Mouse (Mus musculus): ENCODE measurements at regions not wholly inside any gene's neighbourhood (a gene's known extent, or its start where the extent isn't known, plus 50 kb on each side); places are given as distances from the start of the nearest gene placed in this dataset.

DNA sequence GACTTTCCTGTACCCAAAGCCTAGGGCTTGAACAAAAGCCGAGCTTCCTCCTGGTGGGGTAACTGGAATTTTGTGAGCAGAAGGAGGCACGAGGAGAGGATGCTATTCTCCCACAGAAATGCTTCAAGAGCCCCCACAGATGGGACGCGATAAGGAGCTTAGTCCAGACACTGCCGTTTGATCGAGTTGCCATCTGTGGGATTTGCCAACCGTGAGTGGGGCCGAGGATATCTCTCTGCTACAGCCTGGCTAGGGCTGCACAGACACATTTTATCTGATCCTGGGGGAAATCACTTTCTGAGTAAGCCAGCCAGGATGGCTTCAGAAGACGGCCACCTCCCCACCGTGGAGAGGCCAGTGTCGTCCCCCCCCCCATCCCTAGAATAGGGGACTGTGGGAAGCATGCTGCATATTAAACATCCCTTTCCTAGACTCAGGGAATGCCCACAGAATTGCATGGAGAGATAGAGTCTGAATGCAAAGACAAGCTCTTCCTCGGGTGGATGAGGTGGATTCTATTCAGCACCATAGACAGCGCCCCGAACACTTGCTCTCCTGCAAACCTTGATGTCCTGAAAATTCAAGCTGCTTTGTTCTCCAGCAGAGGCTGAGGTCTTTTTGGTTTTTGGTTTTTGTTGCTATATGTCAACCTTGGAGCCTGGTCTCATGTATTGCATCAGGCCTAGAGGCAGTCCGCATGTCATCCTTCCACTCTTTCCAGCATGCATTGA is 611.6 kb upstream of the Fam19a5 start:
- no peak for ATAC-seq (ENCODE audit: insufficient read depth)
- WGBS, result 52% methylated on average over 15 of the region's 15 CpGs
- H3K4me2 ChIP-seq, result no peak overlapping the region
- H3K27me3 ChIP-seq (ENCODE audit: insufficient read depth, low read length), result no peaks in the 10 kb centered on the region
- H3K4me3 ChIP-seq (ENCODE audit: low read depth, low read length), result no peak overlapping the region
- no peak for TF ChIP-seq CTCF (IDR thresholded peaks at IDR 0.05; ENCODE audit: low read depth)
- no peak overlapping the region for H3K9ac ChIP-seq
- no peaks in the 10 kb centered on the region for H3K9me3 ChIP-seq (ENCODE audit: low read depth, low read length)
- no peaks in the 10 kb centered on the region for H3K36me3 ChIP-seq (ENCODE audit: insufficient read depth)
- DNase-seq, result peak; percentile 78
- no peaks in the 10 kb centered on the region for H3K4me1 ChIP-seq (ENCODE audit: insufficient read depth)
- H3K27ac ChIP-seq (ENCODE audit: low read depth), result no peak overlapping the region

DNA sequence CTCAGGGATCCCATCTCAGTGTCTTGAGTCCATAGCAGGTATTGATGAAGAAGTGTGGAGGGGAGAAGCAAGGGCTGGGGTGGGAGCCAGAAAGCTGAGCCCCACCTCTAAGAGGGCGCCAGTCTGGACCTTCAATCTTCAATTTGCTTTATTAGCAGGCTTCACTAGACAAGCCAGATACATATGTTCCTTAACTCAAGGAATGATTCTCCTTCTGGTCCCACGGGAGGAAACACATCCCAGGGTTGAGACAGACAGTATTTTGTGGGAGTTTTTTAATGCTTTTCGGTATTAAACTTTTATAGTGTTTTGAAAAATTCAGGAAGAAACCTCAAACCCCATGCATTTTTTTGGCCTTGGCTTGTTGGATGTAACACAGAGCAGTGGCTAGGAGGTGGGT is 606.7 kb upstream of the Fam19a5 start:
- H3K9me3 ChIP-seq (ENCODE audit: low read depth, low read length), result no peaks in the 10 kb centered on the region
- WGBS, result 79% methylated on average over 3 of the region's 3 CpGs

DNA sequence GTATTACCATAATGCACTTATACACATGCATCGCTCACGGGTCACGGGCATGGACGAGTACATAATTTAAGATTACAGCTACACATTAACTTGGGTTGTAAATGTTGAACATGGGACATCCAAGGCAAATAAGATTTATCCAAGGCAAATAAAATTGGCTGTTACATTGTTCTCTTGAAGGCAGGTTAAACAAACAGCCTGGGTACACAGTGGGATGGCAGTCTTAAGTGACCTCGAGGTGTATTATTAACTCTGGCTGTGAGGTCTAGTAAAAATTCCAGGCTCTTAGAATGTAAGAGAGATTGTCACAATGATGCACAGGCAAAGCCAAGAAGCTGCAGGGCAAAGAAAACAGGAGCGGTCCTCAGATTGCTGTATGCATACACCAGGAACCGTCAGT is 599.6 kb upstream of the Fam19a5 start:
- Histone ChIP-seq H3K4me1 (ENCODE audit: insufficient read depth) (no peaks in the 10 kb centered on the region), H3K4me2 (no peak overlapping the region), H3K9me3 (ENCODE audit: low read depth, low read length) (no peaks in the 10 kb centered on the region), H3K36me3 (ENCODE audit: insufficient read depth) (no peaks in the 10 kb centered on the region), H3K9ac (no peak overlapping the region), H3K27me3 (ENCODE audit: insufficient read depth, low read length) (no peaks in the 10 kb centered on the region), H3K27ac (ENCODE audit: low read depth) (no peak overlapping the region), H3K4me3 (ENCODE audit: low read depth, low read length) (no peak overlapping the region)
- TF ChIP-seq CTCF (IDR thresholded peaks at IDR 0.05; ENCODE audit: low read depth), result no peak
- ATAC-seq (ENCODE audit: insufficient read depth) (no peak), DNase-seq (no peak)
- WGBS, result 62% methylated on average over 7 of the region's 7 CpGs

More for the DNA sequence above, 606.7 kb upstream of the Fam19a5 start:
- no peaks in the 10 kb centered on the region for H3K4me1 ChIP-seq (ENCODE audit: insufficient read depth)
- no peak for DNase-seq
- no peak for TF ChIP-seq CTCF (IDR thresholded peaks at IDR 0.05; ENCODE audit: low read depth)
- no peak overlapping the region for H3K9ac ChIP-seq
- no peak overlapping the region for H3K4me3 ChIP-seq (ENCODE audit: low read depth, low read length)
- H3K27ac ChIP-seq (ENCODE audit: low read depth), result no peak overlapping the region
- no peaks in the 10 kb centered on the region for H3K36me3 ChIP-seq (ENCODE audit: insufficient read depth)
- no peak overlapping the region for H3K4me2 ChIP-seq
- ATAC-seq (ENCODE audit: insufficient read depth), result no peak
- no peaks in the 10 kb centered on the region for H3K27me3 ChIP-seq (ENCODE audit: insufficient read depth, low read length)

DNA sequence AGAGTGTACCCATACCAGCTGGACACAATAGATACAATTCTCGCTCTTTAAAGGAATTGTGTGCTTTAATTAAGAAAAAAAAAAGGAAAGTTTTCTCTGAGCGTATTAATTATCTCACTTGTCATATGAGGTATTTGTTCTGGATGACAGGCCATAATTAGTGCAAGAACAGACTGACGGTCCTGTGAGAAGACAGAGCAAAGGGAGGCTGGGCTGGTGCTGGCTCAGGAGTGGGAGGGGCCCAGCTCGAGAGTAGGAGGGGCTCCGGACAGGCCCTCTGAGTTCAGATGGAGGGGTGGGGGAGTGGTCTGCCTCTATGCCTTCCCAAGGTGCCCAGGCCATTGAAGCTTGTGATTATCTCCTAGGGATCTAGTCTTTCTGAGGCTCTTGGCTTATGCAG is 591.5 kb upstream of the Fam19a5 start:
- ATAC-seq (ENCODE audit: insufficient read depth) (no peak), DNase-seq (no peak)
- Histone ChIP-seq H3K27me3 (ENCODE audit: insufficient read depth, low read length) (no peaks in the 10 kb centered on the region), H3K36me3 (ENCODE audit: insufficient read depth) (no peaks in the 10 kb centered on the region), H3K4me1 (ENCODE audit: insufficient read depth) (no peaks in the 10 kb centered on the region), H3K4me3 (ENCODE audit: low read depth, low read length) (no peak overlapping the region), H3K9me3 (ENCODE audit: low read depth, low read length) (no peaks in the 10 kb centered on the region), H3K9ac (no peak overlapping the region), H3K4me2 (no peak overlapping the region), H3K27ac (ENCODE audit: low read depth) (no peak overlapping the region)
- TF ChIP-seq CTCF (IDR thresholded peaks at IDR 0.05; ENCODE audit: low read depth), result no peak
- 55% methylated on average over 5 of the region's 5 CpGs for WGBS

DNA sequence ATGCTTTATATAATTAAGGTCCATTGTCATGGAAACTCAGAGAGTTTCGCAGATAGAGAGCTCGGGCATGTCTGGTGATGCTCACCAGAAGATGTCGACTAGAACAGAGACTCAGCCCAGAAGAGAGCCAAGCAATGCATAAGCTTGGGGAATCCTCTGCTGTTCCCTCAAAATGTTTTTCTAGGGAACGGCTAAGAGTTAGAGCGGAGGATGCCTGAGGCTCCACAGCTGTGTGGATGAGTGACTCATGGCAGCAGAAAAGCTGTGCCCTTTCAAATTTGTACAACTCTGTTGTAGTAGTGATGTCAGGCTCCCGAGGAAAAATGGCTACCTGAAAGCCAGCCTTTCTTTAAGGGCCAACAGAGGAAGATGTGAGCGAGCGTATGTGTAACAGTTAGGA is 586.2 kb upstream of the Fam19a5 start:
- no peak for ATAC-seq (ENCODE audit: insufficient read depth)
- no peak overlapping the region for H3K4me3 ChIP-seq (ENCODE audit: low read depth, low read length)
- no peaks in the 10 kb centered on the region for H3K4me1 ChIP-seq (ENCODE audit: insufficient read depth)
- H3K9me3 ChIP-seq (ENCODE audit: low read depth, low read length), result no peaks in the 10 kb centered on the region
- no peak for DNase-seq
- no peak for TF ChIP-seq CTCF (IDR thresholded peaks at IDR 0.05; ENCODE audit: low read depth)
- H3K9ac ChIP-seq, result no peak overlapping the region
- H3K27ac ChIP-seq (ENCODE audit: low read depth), result no peak overlapping the region
- H3K36me3 ChIP-seq (ENCODE audit: insufficient read depth), result no peaks in the 10 kb centered on the region
- H3K4me2 ChIP-seq, result no peak overlapping the region
- 78% methylated on average over 8 of the region's 8 CpGs for WGBS
- H3K27me3 ChIP-seq (ENCODE audit: insufficient read depth, low read length), result no peaks in the 10 kb centered on the region

DNA sequence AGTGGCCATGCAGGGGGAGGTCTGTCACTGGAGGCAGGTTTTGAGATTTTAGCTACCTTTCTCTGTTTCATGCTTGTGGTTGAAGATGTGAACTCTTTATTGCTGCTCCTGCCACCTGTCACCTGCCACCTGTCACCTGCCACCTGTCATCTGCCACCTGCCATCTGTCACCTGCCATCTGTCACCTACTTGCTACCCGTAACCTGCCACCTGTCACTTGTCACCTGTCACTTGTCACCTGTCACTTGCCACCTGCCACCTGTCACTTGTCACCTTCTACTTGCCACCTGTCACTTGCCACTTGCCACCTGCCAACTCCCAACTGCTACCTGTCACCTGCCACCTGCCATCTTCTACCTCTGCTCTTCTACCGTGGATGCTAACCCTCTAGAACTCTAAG is 581.2 kb upstream of the Fam19a5 start:
- Histone ChIP-seq H3K27me3 (ENCODE audit: insufficient read depth, low read length) (no peaks in the 10 kb centered on the region), H3K36me3 (ENCODE audit: insufficient read depth) (no peaks in the 10 kb centered on the region), H3K4me2 (no peak overlapping the region), H3K27ac (ENCODE audit: low read depth) (no peak overlapping the region), H3K9me3 (ENCODE audit: low read depth, low read length) (no peaks in the 10 kb centered on the region), H3K4me3 (ENCODE audit: low read depth, low read length) (no peak overlapping the region), H3K4me1 (ENCODE audit: insufficient read depth) (no peaks in the 10 kb centered on the region), H3K9ac (no peak overlapping the region)
- ATAC-seq (ENCODE audit: insufficient read depth) (no peak), DNase-seq (no peak)
- WGBS, result 58% methylated on average over 2 of the region's 2 CpGs
- no peak for TF ChIP-seq CTCF (IDR thresholded peaks at IDR 0.05; ENCODE audit: low read depth)

DNA sequence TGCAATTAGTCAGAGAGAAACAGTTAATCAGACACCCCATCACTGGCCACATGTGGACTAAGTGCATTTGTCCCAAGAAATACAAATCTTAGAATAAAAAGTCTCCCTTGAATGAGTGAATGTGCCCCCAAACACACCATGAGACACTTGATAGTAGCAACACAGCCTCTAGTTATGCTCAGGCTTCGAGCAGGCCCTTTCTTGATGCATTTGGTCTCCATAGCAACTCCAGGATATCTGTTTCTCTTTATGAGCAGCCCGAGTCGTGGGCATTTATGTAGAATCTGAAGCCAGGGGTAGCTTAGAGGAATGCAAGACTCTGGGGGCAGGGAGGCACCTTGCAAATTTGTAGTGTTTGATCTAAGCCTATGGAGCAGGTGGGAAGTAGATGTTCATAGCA is 580.6 kb upstream of the Fam19a5 start:
- no peak overlapping the region for H3K27ac ChIP-seq (ENCODE audit: low read depth)
- no peak overlapping the region for H3K4me2 ChIP-seq
- H3K4me1 ChIP-seq (ENCODE audit: insufficient read depth), result no peaks in the 10 kb centered on the region
- ATAC-seq (ENCODE audit: insufficient read depth) (no peak), DNase-seq (no peak)
- no peak overlapping the region for H3K9ac ChIP-seq
- H3K9me3 ChIP-seq (ENCODE audit: low read depth, low read length), result no peaks in the 10 kb centered on the region
- H3K36me3 ChIP-seq (ENCODE audit: insufficient read depth), result no peaks in the 10 kb centered on the region
- H3K4me3 ChIP-seq (ENCODE audit: low read depth, low read length), result no peak overlapping the region
- no peaks in the 10 kb centered on the region for H3K27me3 ChIP-seq (ENCODE audit: insufficient read depth, low read length)
- WGBS, result 47% methylated on average over 3 of the region's 3 CpGs
- TF ChIP-seq CTCF (IDR thresholded peaks at IDR 0.05; ENCODE audit: low read depth), result no peak
